Comparison of ENCODE assay signal across 8 mouse cellular contexts in the genomic region with DNA sequence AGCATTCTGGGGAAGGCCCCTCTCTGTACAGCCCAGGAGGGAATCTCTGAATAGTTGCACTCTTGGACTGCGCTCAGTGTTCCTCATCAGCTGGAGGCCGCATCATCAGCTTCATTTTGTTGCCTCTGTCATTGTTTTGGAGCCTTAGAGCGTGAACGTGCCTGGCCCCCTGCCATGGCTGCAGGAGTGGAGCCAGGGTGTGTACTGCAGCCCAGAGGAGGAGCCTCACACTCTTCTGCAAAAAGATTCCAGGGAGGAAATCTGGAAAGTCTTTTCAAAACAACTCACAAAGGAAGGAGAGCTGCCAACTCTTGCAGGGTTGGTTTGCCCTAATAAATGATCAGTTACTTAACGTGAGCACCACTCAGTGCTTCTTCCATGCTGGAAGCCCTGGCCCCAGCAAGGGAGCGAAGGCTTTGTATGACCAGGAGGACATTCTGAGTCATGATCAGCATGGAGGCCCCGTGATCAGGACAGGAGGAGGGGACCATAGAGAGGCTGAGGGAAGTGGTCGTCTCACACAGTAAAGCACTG. TPM values are rescaled to one million over a fixed set of nuclear protein-coding genes. Genes with fewer than 3 reads are reported as not detected.
DNase-seq lines count a peak whose midpoint lies in the region; ATAC-seq and TF ChIP-seq lines count a peak whose summit lies in the region.

No protein-coding gene starts in this region.

- H3K4me1 ChIP-seq in cortical plate, adult 2 months (ENCODE audit: control insufficient read depth, insufficient read depth, low read length), result peaks cover 2% of the 10 kb centered on the region; the same call in 1 of the 2 replicates
- 0 out of 2 replicates have a peak, but pooled peaks cover 6% of the 10 kb centered on the region for H3K4me1 ChIP-seq in intestine, embryonic 15.5 days (replicated peaks)

- no peaks in the 10 kb centered on the region for H3K36me3 ChIP-seq in intestine, embryonic 15.5 days
- H3K36me3 ChIP-seq in myocyte (ENCODE audit: control insufficient read depth, insufficient read depth), result no peaks in the 10 kb centered on the region

- H3K9ac ChIP-seq in intestine, embryonic 15.5 days, result no peak overlapping the region

- no peaks in the 10 kb centered on the region for H3K79me2 ChIP-seq in myocyte (ENCODE audit: control insufficient read depth, insufficient read depth)

- intact Hi-C loops in gastrocnemius, postnatal 36 days (cut with DNase I), result no loop called here
- intact Hi-C loops in left cerebral cortex, adult 2 months (cut with DNase I), result loop anchor here (1.0 kb wide), 1 partner anchor 30 kb away; no protein-coding TSS in a partner anchor

- H3K4me2 ChIP-seq in intestine, embryonic 15.5 days (replicated peaks), result peak overlapping the region; percentile 30
- peak overlapping the region; percentile 58 for H3K4me2 ChIP-seq in myocyte (ENCODE audit: low read depth)

- H3K9me3 ChIP-seq in intestine, embryonic 15.5 days, result no peaks in the 10 kb centered on the region

- 0 out of 2 replicates have a peak overlapping the region, but pooled peaks have one; percentile 27 for H3K27ac ChIP-seq in cortical plate, adult 2 months (ENCODE audit: insufficient read depth, low read length)
- peak overlapping the region; percentile 93 for H3K27ac ChIP-seq in intestine, embryonic 15.5 days
- peak overlapping the region; percentile 77 for H3K27ac ChIP-seq in left cerebral cortex, adult 2 months

- H3K4me3 ChIP-seq in cortical plate, adult 2 months (ENCODE audit: insufficient read depth, low read length), result no peak overlapping the region
- H3K4me3 ChIP-seq in intestine, embryonic 15.5 days (replicated peaks), result no peak overlapping the region
- H3K4me3 ChIP-seq in left cerebral cortex, adult 2 months, result 0 out of 2 replicates have a peak overlapping the region, but pooled peaks have one; percentile 16
- no peak overlapping the region for H3K4me3 ChIP-seq in myocyte

- no peak for TF ChIP-seq CTCF in cortical plate, adult 2 months (IDR thresholded peaks at IDR 0.05; ENCODE audit: extremely low read depth, insufficient read depth, low read length)
- no peak for TF ChIP-seq CTCF in left cerebral cortex, adult 2 months (IDR thresholded peaks at IDR 0.05)

- H3K27me3 ChIP-seq in intestine, embryonic 15.5 days (replicated peaks), result no peaks in the 10 kb centered on the region
- no peaks in the 10 kb centered on the region for H3K27me3 ChIP-seq in myocyte (ENCODE audit: control insufficient read depth, insufficient read depth, insufficient read length)

- H3ac ChIP-seq in myocyte (ENCODE audit: control insufficient read depth, insufficient read length), result no peak overlapping the region

- peak; percentile 40 for DNase-seq in ZHBTc4 (ENCODE audit: low read depth, low spot score)
- DNase-seq in gastrocnemius, postnatal 36 days, result peak; percentile 90 to 95
- DNase-seq in left cerebral cortex, adult 2 months (ENCODE audit: extremely low spot score in 1 of 2, low spot score in 2 of 2), result peak; percentile 73 to 75
- peak; percentile 94 for DNase-seq in testis, postnatal 10 days (ENCODE audit: low spot score)

- ATAC-seq in intestine, embryonic 15.5 days, result peak; percentile 90
- ATAC-seq in megakaryocyte progenitor cell, adult 5-6 weeks (replicated peaks; ENCODE audit: poor library complexity), result no peak

- no peak for TF ChIP-seq POLR2A in cortical plate, adult 2 months (IDR thresholded peaks at IDR 0.05; ENCODE audit: extremely low read depth, insufficient read depth, low read length)
- TF ChIP-seq POLR2A in myocyte (IDR thresholded peaks at IDR 0.05; ENCODE audit: insufficient read length, low read depth), result no peak

- WGBS in intestine, embryonic 15.5 days, result 37% methylated on average over 8 of the region's 8 CpGs

TF ChIP-seq in myocyte, 11 proteins besides CTCF, POLR2A, EP300 and RAD21:
- TF ChIP-seq TCF12 (IDR thresholded peaks at IDR 0.05; ENCODE audit: insufficient read depth, poor library complexity, severe bottlenecking) (no peak), E2F4 (IDR thresholded peaks at IDR 0.05; ENCODE audit: insufficient read depth) (no peak), SRF (IDR thresholded peaks at IDR 0.05; ENCODE audit: control insufficient read depth, insufficient read length, low read depth) (no peak), REST (IDR thresholded peaks at IDR 0.05; ENCODE audit: insufficient read depth, insufficient read length) (no peak)
TF ChIP-seq in myocyte: peak in this region for 0.

RNA-seq across cellular contexts. Expression of gene Ralbp1, which starts 30.6 kb away (rescaled TPM):
- 47.3 and 48.1 TPM in 2 replicates for polyA plus RNA-seq in cortical plate, adult 2 months (2012; rRNA removed)
- total RNA-seq in gastrocnemius, postnatal 36 days (2021), result 10 to 100 TPM; 18.6 to 20.6 TPM
- 64.3 and 74.9 TPM in 2 replicates for polyA plus RNA-seq in intestine, embryonic 15.5 days (2015; fragmentation: Nextera tagmentation; extraction: Ambion mirVana)
- 10 to 100 TPM; 69.3 to 69.6 TPM for total RNA-seq in left cerebral cortex, adult 2 months (2021)
- 24.5 TPM for polyA plus RNA-seq in myocyte (2012; fragmentation: generic; extraction: Trizol)
- 33.8 and 35.2 TPM in 2 replicates for total RNA-seq in megakaryocyte progenitor cell, adult 5-6 weeks (2015)
- 92.5 and 96.5 TPM in 2 replicates for total RNA-seq in megakaryocyte progenitor cell, adult 5-6 weeks (2017)

RNA-seq across cellular contexts. Expression of gene Twsg1, which starts 34.8 kb away (rescaled TPM):
- 19.3 and 20.7 TPM in 2 replicates for polyA plus RNA-seq in cortical plate, adult 2 months (2012; rRNA removed)
- 10 to 100 TPM; 21.8 to 23.6 TPM for total RNA-seq in gastrocnemius, postnatal 36 days (2021)
- 74.6 and 82.4 TPM in 2 replicates for polyA plus RNA-seq in intestine, embryonic 15.5 days (2015; fragmentation: Nextera tagmentation; extraction: Ambion mirVana)
- 10 to 100 TPM; 22.8 to 27.3 TPM for total RNA-seq in left cerebral cortex, adult 2 months (2021)
- polyA plus RNA-seq in myocyte (2012; fragmentation: generic; extraction: Trizol), result 9.0 TPM
- total RNA-seq in megakaryocyte progenitor cell, adult 5-6 weeks (2015), result 12.0 and 13.2 TPM in 2 replicates
- total RNA-seq in megakaryocyte progenitor cell, adult 5-6 weeks (2017), result 10.1 and 11.3 TPM in 2 replicates

Comparison
In these comparisons a context has a peak if more than half of its experiments do, and no peak if none do; other contexts are left out.
1. DNase-seq: peak in every context shown above with its lines; median percentile 94 in testis, postnatal 10 days; 92 in gastrocnemius, postnatal 36 days; 74 in left cerebral cortex, adult 2 months; 40 in ZHBTc4.
2. H3K27ac ChIP-seq: peak in every context shown above with its lines; median percentile 93 in intestine, embryonic 15.5 days; 77 in left cerebral cortex, adult 2 months; 27 in cortical plate, adult 2 months.